Mouse (Mus musculus): Measurements from ENCODE around the gene Pcnx3. TPM values are rescaled to one million over a fixed set of nuclear protein-coding genes. Genes with fewer than 3 reads are reported as not detected.

Pcnx3 gene
- polyA plus RNA-seq, 1 experiment from 2014 or later: 22.3 TPM

GRCm38 (mm10) chr19:5711218-5711617, 22.5 kb upstream of the Pcnx3 start:
- Histone ChIP-seq H3K9ac (no peak overlapping the region), H3K27ac (ENCODE audit: poor library complexity, severe bottlenecking) (no peak overlapping the region), H3K27me3 (replicated peaks) (no peaks in the 10 kb centered on the region), H3K4me3 (no peak overlapping the region), H3K9me3 (replicated peaks) (no peaks in the 10 kb centered on the region), H3K4me1 (replicated peaks) (peaks cover 34% of the 10 kb centered on the region), H3K4me2 (no peak overlapping the region), H3K36me3 (peaks cover 97% of the 10 kb centered on the region)
- WGBS: 15% methylated on average over 3 of the region's 3 CpGs
- no peak for ATAC-seq (ENCODE audit: insufficient number of reproducible peaks, low FRiP score)

GRCm38 (mm10) chr19:5710581-5710980, 21.9 kb upstream of the Pcnx3 start:
- Histone ChIP-seq H3K9ac (no peak overlapping the region), H3K27me3 (replicated peaks) (no peaks in the 10 kb centered on the region), H3K9me3 (replicated peaks) (no peaks in the 10 kb centered on the region), H3K4me2 (no peak overlapping the region), H3K27ac (ENCODE audit: poor library complexity, severe bottlenecking) (no peak overlapping the region), H3K4me3 (no peak overlapping the region), H3K36me3 (peaks cover 97% of the 10 kb centered on the region), H3K4me1 (replicated peaks) (peaks cover 31% of the 10 kb centered on the region)
- WGBS: 84% methylated on average over 8 of the region's 8 CpGs
- ATAC-seq (ENCODE audit: insufficient number of reproducible peaks, low FRiP score): no peak

- H3K27ac ChIP-seq (ENCODE audit: poor library complexity, severe bottlenecking): no peak overlapping the region
- H3K4me1 ChIP-seq (replicated peaks): peaks cover 35% of the 10 kb centered on the region
- H3K9ac ChIP-seq: no peak overlapping the region
- H3K36me3 ChIP-seq: peaks cover 92% of the 10 kb centered on the region
- WGBS: 95% methylated on average over 6 of the region's 6 CpGs
- no peaks in the 10 kb centered on the region for H3K9me3 ChIP-seq (replicated peaks)
- H3K27me3 ChIP-seq (replicated peaks): no peaks in the 10 kb centered on the region
- ATAC-seq (ENCODE audit: insufficient number of reproducible peaks, low FRiP score): no peak
- H3K4me2 ChIP-seq: no peak overlapping the region
- H3K4me3 ChIP-seq: no peak overlapping the region
Measured at GRCm38 (mm10) chr19:5710068-5710467, 21.4 kb upstream of the Pcnx3 start.

- no peak overlapping the region for H3K9ac ChIP-seq
- peaks cover 77% of the 10 kb centered on the region for H3K36me3 ChIP-seq
Measured at GRCm38 (mm10) chr19:5704801-5705571, 16.3 kb upstream of the Pcnx3 start.

GRCm38 (mm10) chr19:5704163-5704800, 15.6 kb upstream of the Pcnx3 start, which contains the start of gene Kcnk7:
Gene Kcnk7, plus strand, starts transcription at chr19:5704367.
- H3K4me2 ChIP-seq: no peak within 1 kb of the TSS
- H3K9ac ChIP-seq: no peak within 1 kb of the TSS
- H3K9me3 ChIP-seq (replicated peaks): no peaks in the 10 kb centered on the region
- H3K27me3 ChIP-seq (replicated peaks): no peaks in the 10 kb centered on the region
- H3K27ac ChIP-seq (ENCODE audit: poor library complexity, severe bottlenecking): no peak within 1 kb of the TSS; the same call in 1 of the 2 replicates
- H3K36me3 ChIP-seq: peaks cover 78% of the 10 kb centered on the region
- 66% methylated on average over 17 of the region's 17 CpGs for WGBS
- no peak within 1 kb of the TSS for H3K4me3 ChIP-seq
- peak; percentile 37; the same call in 1 of the 2 replicates for ATAC-seq (ENCODE audit: insufficient number of reproducible peaks, low FRiP score)
- H3K4me1 ChIP-seq (replicated peaks): peaks cover 18% of the 10 kb centered on the region

More at GRCm38 (mm10) chr19:5704801-5705571, 16.3 kb upstream of the Pcnx3 start:
- no peaks in the 10 kb centered on the region for H3K9me3 ChIP-seq (replicated peaks)
- no peaks in the 10 kb centered on the region for H3K27me3 ChIP-seq (replicated peaks)
- H3K4me2 ChIP-seq: no peak overlapping the region
- 45% methylated on average over 10 of the region's 10 CpGs for WGBS
- H3K27ac ChIP-seq (ENCODE audit: poor library complexity, severe bottlenecking): no peak overlapping the region; the same call in 1 of the 2 replicates
- peaks cover 18% of the 10 kb centered on the region for H3K4me1 ChIP-seq (replicated peaks)
- H3K4me3 ChIP-seq: no peak overlapping the region
- peak; percentile 54; the same call in 1 of the 2 replicates for ATAC-seq (ENCODE audit: insufficient number of reproducible peaks, low FRiP score)

GRCm38 (mm10) chr19:5695849-5696462, 7.2 kb upstream of the Pcnx3 start:
- no peaks in the 10 kb centered on the region for H3K9me3 ChIP-seq (replicated peaks)
- peak overlapping the region; percentile 46 for H3K4me2 ChIP-seq
- H3K27me3 ChIP-seq (replicated peaks): no peaks in the 10 kb centered on the region; the same call in 1 of the 2 replicates
- H3K4me3 ChIP-seq: peak overlapping the region; percentile 18
- ATAC-seq (ENCODE audit: insufficient number of reproducible peaks, low FRiP score): no peak
- H3K27ac ChIP-seq (ENCODE audit: poor library complexity, severe bottlenecking): no peak overlapping the region
- peaks cover 41% of the 10 kb centered on the region for H3K4me1 ChIP-seq (replicated peaks)
- H3K36me3 ChIP-seq: peaks cover 96% of the 10 kb centered on the region
- peak overlapping the region; percentile 37; the same call in 1 of the 2 replicates for H3K9ac ChIP-seq
- WGBS: 30% methylated on average over 41 of the region's 41 CpGs

- WGBS: 81% methylated on average over 6 of the region's 6 CpGs
- Histone ChIP-seq H3K4me2 (peak overlapping the region; percentile 99), H3K4me3 (peak overlapping the region; percentile 84; the same call in 1 of the 2 replicates), H3K9me3 (replicated peaks) (no peaks in the 10 kb centered on the region), H3K4me1 (replicated peaks) (peaks cover 52% of the 10 kb centered on the region), H3K9ac (peak overlapping the region; percentile 98; the same call in 1 of the 2 replicates), H3K36me3 (peaks cover 79% of the 10 kb centered on the region), H3K27me3 (replicated peaks) (no peaks in the 10 kb centered on the region; the same call in 1 of the 2 replicates), H3K27ac (ENCODE audit: poor library complexity, severe bottlenecking) (no peak overlapping the region)
- ATAC-seq (ENCODE audit: insufficient number of reproducible peaks, low FRiP score): no peak
Measured at GRCm38 (mm10) chr19:5693801-5694200, 5.1 kb upstream of the Pcnx3 start.

- Histone ChIP-seq H3K27ac (ENCODE audit: poor library complexity, severe bottlenecking) (peak overlapping the region; percentile 87), H3K9me3 (replicated peaks) (no peaks in the 10 kb centered on the region), H3K4me3 (peak overlapping the region; percentile 84), H3K9ac (peak overlapping the region; percentile 98), H3K36me3 (peaks cover 70% of the 10 kb centered on the region), H3K27me3 (replicated peaks) (no peaks in the 10 kb centered on the region; the same call in 1 of the 2 replicates), H3K4me2 (peak overlapping the region; percentile 99), H3K4me1 (replicated peaks) (peaks cover 53% of the 10 kb centered on the region)
- 60% methylated on average over 10 of the region's 10 CpGs for WGBS
- no peak for ATAC-seq (ENCODE audit: insufficient number of reproducible peaks, low FRiP score)
Measured at GRCm38 (mm10) chr19:5692913-5693396, 4.2 kb upstream of the Pcnx3 start.

- Histone ChIP-seq H3K36me3 (peaks cover 64% of the 10 kb centered on the region), H3K4me1 (replicated peaks) (peaks cover 60% of the 10 kb centered on the region), H3K9me3 (replicated peaks) (no peaks in the 10 kb centered on the region), H3K4me2 (peak overlapping the region; percentile 99), H3K9ac (peak overlapping the region; percentile 98), H3K4me3 (peak overlapping the region; percentile 84), H3K27me3 (replicated peaks) (no peaks in the 10 kb centered on the region; the same call in 1 of the 2 replicates), H3K27ac (ENCODE audit: poor library complexity, severe bottlenecking) (peak overlapping the region; percentile 87)
- peak; percentile 37; the same call in 1 of the 2 replicates for ATAC-seq (ENCODE audit: insufficient number of reproducible peaks, low FRiP score)
- WGBS: 63% methylated on average over 10 of the region's 10 CpGs
Measured at GRCm38 (mm10) chr19:5692086-5692912, 3.6 kb upstream of the Pcnx3 start.

- H3K27me3 ChIP-seq (replicated peaks): no peaks in the 10 kb centered on the region; the same call in 1 of the 2 replicates
- H3K9me3 ChIP-seq (replicated peaks): no peaks in the 10 kb centered on the region
- H3K4me3 ChIP-seq: peak overlapping the region; percentile 84
- WGBS: 57% methylated on average over 5 of the region's 5 CpGs
- H3K36me3 ChIP-seq: peaks cover 60% of the 10 kb centered on the region
- peak overlapping the region; percentile 87 for H3K27ac ChIP-seq (ENCODE audit: poor library complexity, severe bottlenecking)
- H3K4me2 ChIP-seq: peak overlapping the region; percentile 99
- H3K4me1 ChIP-seq (replicated peaks): peaks cover 64% of the 10 kb centered on the region
- H3K9ac ChIP-seq: peak overlapping the region; percentile 98
- no peak for ATAC-seq (ENCODE audit: insufficient number of reproducible peaks, low FRiP score)
Measured at GRCm38 (mm10) chr19:5691601-5692000, 2.9 kb upstream of the Pcnx3 start.

Data from heart, embryonic 12.5 days (tissue).